Mouse (Mus musculus) brain, adult 10 weeks (tissue): ENCODE measurements around the gene Trmt10a. TPM values are rescaled to one million over a fixed set of nuclear protein-coding genes. Genes with fewer than 3 reads are reported as not detected.

Source experiments
- polyA plus RNA-seq: library from polyadenylated mRNA; stranded (reverse); fragments of 350-450 nt; fragmentation: Illumina TruSeq; extraction: RNeasy Lipid Tissue Mini Kit (QIAGEN cat#74804); gene quantifications from one replicate; pipeline ENCODE4 v1.2.3, GENCODE M21; 2015; ENCODE audit warnings: low read depth, low replicate concordance

Gene Trmt10a
- 9.3 TPM for polyA plus RNA-seq

DNA sequence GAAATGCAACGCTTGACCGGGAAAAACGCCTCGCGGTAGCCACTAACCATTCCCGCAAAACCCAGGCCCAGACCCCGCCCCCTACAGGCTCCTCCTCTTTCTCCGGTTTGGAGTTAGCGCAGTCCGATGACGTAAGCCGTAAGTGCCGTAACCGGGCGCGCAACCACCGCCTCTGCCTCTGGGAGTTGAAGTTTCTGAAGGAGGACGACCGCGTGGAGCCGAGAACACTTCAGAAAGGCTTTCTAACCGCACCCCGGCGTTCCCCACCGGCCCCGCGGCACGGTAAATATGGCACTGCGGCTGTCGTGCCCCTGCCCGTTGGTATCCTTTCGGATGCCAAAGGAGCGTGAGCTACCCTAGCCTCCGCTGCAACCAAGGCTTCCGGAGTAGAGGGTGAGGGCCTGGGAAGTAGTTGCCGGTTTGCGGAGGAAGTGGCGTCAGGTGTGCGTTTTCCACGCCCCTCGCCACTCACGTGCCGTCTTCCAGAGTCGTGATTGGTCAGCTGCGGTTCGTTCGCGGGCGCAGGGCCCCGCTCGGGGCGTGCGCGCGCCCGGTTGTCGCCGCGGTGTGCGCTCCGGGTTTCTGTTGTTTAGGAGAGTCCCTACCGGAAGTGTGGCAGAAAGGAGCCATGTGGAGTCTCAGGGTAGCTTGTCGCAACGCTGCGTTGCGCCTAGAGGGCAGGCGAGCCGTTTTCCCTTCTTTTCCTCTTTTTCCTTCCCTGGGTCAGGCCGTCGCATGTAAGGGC is at the start of gene Trmt10a:
TSS of gene Trmt10a (plus strand) at position 134 of the 745 bp plus-strand sequence.

DNA sequence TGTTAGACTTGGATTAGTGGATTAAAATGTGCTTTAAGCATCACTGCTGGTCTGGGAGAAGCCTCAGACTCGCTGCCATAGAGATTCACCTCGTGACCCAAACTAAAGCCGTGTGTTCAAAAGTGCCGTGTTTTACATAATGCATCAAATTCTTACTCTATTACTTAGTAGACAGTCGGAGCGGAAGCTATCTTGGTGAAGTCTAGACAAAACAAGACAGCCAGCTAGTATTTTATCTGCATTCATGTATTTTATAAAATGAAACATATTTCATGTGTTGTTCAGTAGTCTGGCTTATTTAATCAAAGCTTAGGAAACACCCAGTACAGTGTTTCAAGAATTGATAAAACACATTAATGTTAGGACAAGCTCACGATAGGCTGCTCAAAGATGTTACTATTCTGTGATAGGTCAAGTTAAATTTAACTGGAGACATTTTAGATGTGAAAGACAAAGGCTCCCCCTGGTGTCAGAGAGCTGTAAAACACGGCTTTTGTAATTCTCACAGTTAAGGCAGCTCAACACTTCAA is 1.5 kb downstream of the Trmt10a start, which contains the start of gene Mttp:
TSS of gene Mttp (minus strand) at position 327 of the 530 bp plus-strand sequence.

GRCm38 (mm10) chr3:138193683-138194302 is 50.5 kb downstream of the Trmt10a start, which contains the start of gene 4930579F01Rik:
Gene 4930579F01Rik (minus strand): TSS chr3:138193825.

Other genes starting within 250 kb of the Trmt10a start
- 134 TPM for gene Lamtor3, start 224.9 kb upstream of the Trmt10a start, polyA plus RNA-seq
- 4.3 TPM for gene Dapp1, start 161.9 kb upstream of the Trmt10a start, polyA plus RNA-seq
- 0.74 TPM for gene 1110002E22Rik, start 78.4 kb upstream of the Trmt10a start, polyA plus RNA-seq
- gene Gm5105, start 76.1 kb upstream of the Trmt10a start, polyA plus RNA-seq, result 0.62 TPM
- gene Mttp, start 1.5 kb downstream of the Trmt10a start, polyA plus RNA-seq, result 7.4 TPM
- gene 4930579F01Rik, start 50.4 kb downstream of the Trmt10a start, polyA plus RNA-seq, result not detected
- gene Adh7, start 74.3 kb downstream of the Trmt10a start, polyA plus RNA-seq, result not detected
- gene Adh1, start 117.5 kb downstream of the Trmt10a start, polyA plus RNA-seq, result 0.58 TPM
- not detected for gene Adh6a, start 169.8 kb downstream of the Trmt10a start, polyA plus RNA-seq
- gene Adh6b, start 198.3 kb downstream of the Trmt10a start, polyA plus RNA-seq, result not detected